Mouse (Mus musculus): ENCODE results near the gene Olfr1394. TPM values are rescaled to one million over a fixed set of nuclear protein-coding genes. Genes with fewer than 3 reads are reported as not detected.
"Not testable (repeated sequence)": the region's sequence is repeated elsewhere in the genome, so short reads cannot be mapped to it uniquely, and the experiment has no call there.

Gene Olfr1394
- polyA plus RNA-seq, 1 experiment from 2014 or later, result not detected

- Histone ChIP-seq H3K36me3 (ENCODE audit: inconsistent target) (no peaks in the 10 kb centered on the region), H3K4me3 (ENCODE audit: inconsistent target) (no peak overlapping the region), H3K79me2 (ENCODE audit: inconsistent target) (no peaks in the 10 kb centered on the region), H3K27ac (no peak overlapping the region)
- WGBS (ENCODE audit: missing documents), result 15% methylated on average over 4 of the region's 4 CpGs
These were observed 16.4 kb downstream of the Olfr1394 start for GRCm38 (mm10) chr11:49170576-49170975.

DNA sequence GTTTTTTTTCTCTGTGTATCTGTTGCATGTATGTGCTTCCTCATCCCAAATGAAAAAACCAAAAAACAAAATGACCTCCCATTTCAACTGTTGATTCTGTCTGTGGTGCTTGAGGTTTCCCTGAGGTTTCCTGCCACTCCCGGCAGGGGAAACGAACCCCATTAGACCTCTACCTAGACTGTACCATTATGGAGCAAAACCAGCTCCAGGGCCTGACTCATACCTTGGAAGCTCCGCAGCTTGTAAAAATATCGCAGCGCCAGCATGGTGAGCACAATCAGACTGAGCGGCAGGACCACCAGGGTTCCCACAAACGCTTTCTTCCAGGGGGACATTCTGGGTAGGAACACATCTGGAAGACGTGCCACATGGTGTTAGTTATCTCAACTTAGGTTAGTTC lies 21.2 kb downstream of the Olfr1394 start:
- Histone ChIP-seq H3K4me3 (ENCODE audit: inconsistent target) (no peak overlapping the region), H3K36me3 (ENCODE audit: inconsistent target) (no peaks in the 10 kb centered on the region), H3K79me2 (ENCODE audit: inconsistent target) (no peaks in the 10 kb centered on the region), H3K27ac (no peak overlapping the region)
- 10% methylated on average over 8 of the region's 8 CpGs for WGBS (ENCODE audit: missing documents)

GRCm38 (mm10) chr11:49176047-49176779 lies 22.0 kb downstream of the Olfr1394 start:
- not testable (repeated sequence) for H3K4me3 ChIP-seq (ENCODE audit: inconsistent target); H3K79me2 ChIP-seq (ENCODE audit: inconsistent target); H3K27ac ChIP-seq; H3K36me3 ChIP-seq (ENCODE audit: inconsistent target)
- WGBS (ENCODE audit: missing documents), result 90% methylated on average over 4 of the region's 4 CpGs

DNA sequence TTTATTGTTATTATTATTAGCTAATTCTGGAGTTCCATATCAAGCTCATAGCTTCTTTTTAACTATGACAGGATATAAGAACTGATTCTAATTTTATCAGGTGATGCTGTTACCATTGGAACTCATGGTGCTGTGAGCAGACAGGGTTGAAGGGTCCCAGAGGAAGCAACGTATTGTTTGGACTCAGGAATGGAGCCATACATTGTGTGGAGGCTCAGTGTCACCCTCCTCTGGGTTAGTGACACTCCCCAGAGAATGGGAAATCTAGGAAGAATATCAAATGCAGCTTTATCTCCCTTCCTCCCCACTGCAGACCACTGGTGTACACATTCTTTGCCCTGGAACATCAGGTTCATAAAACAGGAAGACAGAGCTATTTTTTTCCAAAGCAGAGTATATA lies 29.0 kb downstream of the Olfr1394 start:
- no peak overlapping the region for H3K4me3 ChIP-seq (ENCODE audit: inconsistent target)
- no peaks in the 10 kb centered on the region for H3K79me2 ChIP-seq (ENCODE audit: inconsistent target)
- H3K27ac ChIP-seq, result no peak overlapping the region
- WGBS (ENCODE audit: missing documents), result 89% methylated on average over 1 of the region's 1 CpGs
- no peaks in the 10 kb centered on the region for H3K36me3 ChIP-seq (ENCODE audit: inconsistent target)

DNA sequence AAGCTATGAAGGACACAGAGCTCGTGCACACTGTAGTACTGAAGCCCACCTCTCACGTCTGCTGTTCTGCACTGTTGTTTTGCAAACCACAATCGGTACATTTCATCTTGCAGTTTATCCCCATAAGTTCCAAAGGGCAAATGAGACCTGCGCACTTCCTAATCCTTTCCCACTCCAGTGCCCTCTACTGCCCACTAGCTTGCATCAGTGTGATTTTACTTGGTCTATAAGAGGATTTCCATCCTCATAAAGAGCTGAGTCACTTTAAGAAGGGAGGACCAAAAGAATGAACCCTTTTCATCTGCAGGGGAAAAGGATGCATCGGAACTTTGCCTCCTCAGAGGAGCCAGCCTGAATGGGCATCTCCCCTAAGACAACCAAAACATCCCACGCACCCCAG lies 32.3 kb downstream of the Olfr1394 start:
- no peak overlapping the region for H3K4me3 ChIP-seq (ENCODE audit: inconsistent target)
- H3K27ac ChIP-seq, result no peak overlapping the region
- H3K36me3 ChIP-seq (ENCODE audit: inconsistent target), result no peaks in the 10 kb centered on the region
- no peaks in the 10 kb centered on the region for H3K79me2 ChIP-seq (ENCODE audit: inconsistent target)
- WGBS (ENCODE audit: missing documents), result 80% methylated on average over 6 of the region's 6 CpGs

DNA sequence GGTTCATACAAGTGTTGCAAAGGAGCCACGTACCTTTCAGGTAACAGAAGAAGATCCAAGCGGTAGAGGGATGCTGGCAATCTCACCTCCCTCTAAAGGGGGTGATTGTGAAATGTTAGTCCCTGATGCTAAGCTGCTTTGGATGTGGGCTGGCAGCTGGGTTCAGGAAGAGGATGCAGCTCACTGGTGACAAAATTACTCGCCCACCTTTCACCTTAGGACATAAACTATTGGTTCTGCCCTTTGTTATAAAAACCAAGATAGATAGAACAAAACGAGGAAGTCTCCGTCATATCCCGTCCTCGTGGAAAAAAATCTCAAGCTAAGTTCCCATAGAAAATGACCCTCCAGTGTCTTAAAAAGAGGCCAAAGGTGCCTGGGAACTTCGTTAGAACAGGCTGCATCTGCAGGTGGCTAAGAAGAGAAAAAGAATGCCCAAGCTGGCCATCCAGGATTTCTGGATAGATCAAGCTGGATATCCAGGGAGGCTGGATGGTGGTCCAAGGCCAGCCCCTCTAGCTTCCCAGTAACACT lies 32.8 kb downstream of the Olfr1394 start, which contains the start of gene Btnl9:
TSS of gene Btnl9 (minus strand) at position 205 of the 534 bp plus-strand sequence.
- no peak within 1 kb of the TSS for H3K4me3 ChIP-seq (ENCODE audit: inconsistent target)
- no peak within 1 kb of the TSS for H3K27ac ChIP-seq
- H3K36me3 ChIP-seq (ENCODE audit: inconsistent target), result no peaks in the 10 kb centered on the region
- 61% methylated on average over 7 of the region's 8 CpGs for WGBS (ENCODE audit: missing documents)
- H3K79me2 ChIP-seq (ENCODE audit: inconsistent target), result no peaks in the 10 kb centered on the region

DNA sequence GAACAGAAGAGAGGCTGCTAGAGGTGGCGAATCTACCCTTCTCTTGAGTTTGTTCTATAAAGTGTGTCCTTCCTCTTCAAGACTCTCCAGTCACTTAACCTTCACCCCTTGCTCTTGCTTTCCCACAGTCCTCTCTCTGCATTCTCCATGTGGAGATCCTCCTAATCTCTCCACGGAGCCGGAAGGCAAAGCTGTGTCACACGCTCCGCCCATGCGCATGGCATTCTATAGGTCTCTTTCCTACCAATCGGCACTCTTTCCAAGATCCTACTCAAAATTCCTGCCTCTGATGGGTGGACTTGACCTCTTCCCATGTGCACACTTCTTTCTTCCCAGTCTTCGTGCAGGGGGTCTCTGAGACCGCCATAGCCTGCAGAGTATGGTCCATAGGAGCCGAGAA lies 33.5 kb downstream of the Olfr1394 start:
- H3K36me3 ChIP-seq (ENCODE audit: inconsistent target), result no peaks in the 10 kb centered on the region
- WGBS (ENCODE audit: missing documents), result 97% methylated on average over 10 of the region's 10 CpGs

DNA sequence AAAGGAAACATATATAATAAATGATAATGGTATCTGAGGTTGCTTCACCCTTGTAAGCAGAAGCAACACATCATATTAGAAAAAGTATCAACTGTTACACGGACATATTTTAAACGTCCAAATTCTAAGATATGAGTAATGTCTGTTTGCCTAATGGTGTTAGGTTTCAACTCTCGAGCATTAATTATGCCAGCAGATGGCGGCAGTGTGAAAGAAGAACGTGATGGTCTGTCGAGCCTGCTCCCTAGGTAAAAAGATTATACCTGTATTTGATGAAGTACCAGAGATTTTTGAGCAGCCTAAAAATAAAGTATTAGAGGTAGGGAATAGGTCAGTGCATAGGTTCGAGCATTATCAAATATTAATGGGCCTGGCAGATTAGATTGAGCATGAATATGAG lies 35.6 kb downstream of the Olfr1394 start:
- whole genome bisulfite sequencing (ENCODE audit: missing documents), result under 1% methylated on average over 6 of the region's 7 CpGs
- Histone ChIP-seq H3K36me3 (ENCODE audit: inconsistent target) (no peaks in the 10 kb centered on the region), H3K79me2 (ENCODE audit: inconsistent target) (no peaks in the 10 kb centered on the region), H3K27ac (no peak overlapping the region), H3K4me3 (ENCODE audit: inconsistent target) (no peak overlapping the region)

More for the DNA sequence above, 33.5 kb downstream of the Olfr1394 start:
- Histone ChIP-seq H3K27ac (no peak overlapping the region), H3K4me3 (ENCODE audit: inconsistent target) (no peak overlapping the region), H3K79me2 (ENCODE audit: inconsistent target) (no peaks in the 10 kb centered on the region)

DNA sequence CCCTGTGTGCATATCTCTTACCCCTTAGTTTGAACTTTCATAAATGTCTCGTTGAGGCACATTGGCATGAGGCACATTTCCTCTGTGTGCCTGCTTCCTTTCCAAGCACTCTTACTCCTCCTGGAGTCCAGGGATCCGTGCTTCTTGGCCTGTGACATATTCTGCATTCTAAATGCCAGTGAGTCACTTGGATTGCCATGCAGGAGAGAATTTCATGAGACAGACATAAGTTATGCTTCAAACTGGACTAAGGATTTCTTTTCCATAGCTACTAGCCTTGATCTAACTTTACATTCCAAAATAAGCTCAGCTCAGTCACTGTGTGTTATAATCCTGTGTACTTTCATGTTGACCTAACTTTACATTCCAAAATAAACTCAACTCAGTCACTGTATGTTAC lies 36.9 kb downstream of the Olfr1394 start:
- Histone ChIP-seq H3K27ac (no peak overlapping the region), H3K36me3 (ENCODE audit: inconsistent target) (no peaks in the 10 kb centered on the region), H3K4me3 (ENCODE audit: inconsistent target) (no peak overlapping the region), H3K79me2 (ENCODE audit: inconsistent target) (no peaks in the 10 kb centered on the region)
- WGBS (ENCODE audit: missing documents), result 69% methylated on average over 2 of the region's 2 CpGs

DNA sequence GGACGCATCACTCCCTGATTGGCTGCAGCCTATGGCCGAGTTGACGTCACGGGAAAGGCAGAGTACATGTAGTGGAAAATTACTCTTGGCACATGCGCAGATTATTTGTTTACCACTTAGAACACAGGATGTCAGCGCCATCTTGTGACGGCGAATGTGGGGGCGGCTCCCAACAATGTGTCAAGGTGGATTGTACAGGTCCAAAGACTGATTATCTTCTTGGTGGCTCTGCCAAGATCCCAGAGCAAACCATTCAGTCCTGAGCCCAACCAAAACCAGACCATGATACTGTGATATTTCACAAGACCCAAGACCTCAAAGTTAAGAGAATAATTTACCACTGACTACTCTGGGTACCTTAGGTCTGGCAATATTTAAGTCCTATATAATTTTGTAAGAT lies 40.6 kb downstream of the Olfr1394 start:
- no CpG with 5 or more reads among the region's 9 CpGs for WGBS (ENCODE audit: missing documents)
- not testable (repeated sequence) for H3K36me3 ChIP-seq (ENCODE audit: inconsistent target); H3K4me3 ChIP-seq (ENCODE audit: inconsistent target); H3K79me2 ChIP-seq (ENCODE audit: inconsistent target); H3K27ac ChIP-seq

GRCm38 (mm10) chr11:49195819-49196322 lies 41.7 kb downstream of the Olfr1394 start:
- WGBS (ENCODE audit: missing documents), result 44% methylated on average over 7 of the region's 7 CpGs
- H3K4me3 ChIP-seq (ENCODE audit: inconsistent target), result no peak overlapping the region
- H3K27ac ChIP-seq, result no peak overlapping the region

DNA sequence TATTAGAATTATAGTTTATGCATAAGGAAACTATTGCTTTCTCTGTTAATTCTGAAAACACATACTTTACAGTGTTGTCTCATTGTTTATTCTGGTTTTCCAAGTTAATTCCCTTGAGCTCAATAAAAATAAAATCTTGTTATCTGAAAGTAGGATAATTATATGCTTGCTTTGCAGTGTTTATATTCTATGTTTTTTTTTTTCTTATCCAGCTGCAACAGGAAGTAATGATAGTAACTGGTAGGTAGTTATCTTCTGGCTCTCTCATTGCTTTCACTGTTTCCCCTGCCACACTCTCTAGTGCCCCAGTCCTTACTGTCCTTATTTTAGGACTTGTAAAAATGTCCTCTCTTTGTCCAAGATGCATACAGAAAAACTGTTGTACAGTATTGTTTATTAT lies 46.5 kb downstream of the Olfr1394 start:
- Histone ChIP-seq H3K79me2 (ENCODE audit: inconsistent target) (peaks cover 38% of the 10 kb centered on the region), H3K36me3 (ENCODE audit: inconsistent target) (no peaks in the 10 kb centered on the region), H3K27ac (peak overlapping the region; percentile 99), H3K4me3 (ENCODE audit: inconsistent target) (no peak overlapping the region)

More at GRCm38 (mm10) chr11:49195819-49196322, 41.7 kb downstream of the Olfr1394 start:
- Histone ChIP-seq H3K79me2 (ENCODE audit: inconsistent target) (peaks cover 8% of the 10 kb centered on the region; the same call in 1 of the 2 replicates), H3K36me3 (ENCODE audit: inconsistent target) (no peaks in the 10 kb centered on the region)

- peak overlapping the region; percentile 99 for H3K27ac ChIP-seq
- H3K4me3 ChIP-seq (ENCODE audit: inconsistent target), result no peak overlapping the region
These were observed 47.0 kb downstream of the Olfr1394 start for GRCm38 (mm10) chr11:49201142-49201541.

DNA sequence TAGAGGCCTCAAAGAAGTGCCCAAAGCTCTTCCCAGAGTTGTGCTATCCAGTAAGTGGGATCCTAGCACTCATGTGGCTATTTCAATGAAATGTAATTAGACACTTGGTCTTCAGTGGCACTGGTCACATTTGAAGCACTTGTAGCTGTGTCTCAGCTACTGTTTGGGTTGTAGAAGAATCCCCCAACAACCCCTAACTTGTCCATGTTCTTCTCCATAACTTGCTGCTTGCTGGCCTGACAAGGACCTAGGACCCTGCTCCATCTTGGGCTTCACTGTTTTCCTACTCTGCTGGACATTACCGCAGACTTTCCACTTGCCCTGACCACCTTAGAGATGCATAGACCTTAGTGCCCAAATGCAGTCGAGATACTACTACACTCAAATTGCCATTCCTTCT lies 47.9 kb downstream of the Olfr1394 start:
- 56% methylated on average over 2 of the region's 2 CpGs for WGBS (ENCODE audit: missing documents)
- Histone ChIP-seq H3K4me3 (ENCODE audit: inconsistent target) (peak overlapping the region; percentile 91), H3K27ac (peak overlapping the region; percentile 99), H3K79me2 (ENCODE audit: inconsistent target) (peaks cover 52% of the 10 kb centered on the region), H3K36me3 (ENCODE audit: inconsistent target) (no peaks in the 10 kb centered on the region)

More at GRCm38 (mm10) chr11:49201142-49201541, 47.0 kb downstream of the Olfr1394 start:
- peaks cover 43% of the 10 kb centered on the region for H3K79me2 ChIP-seq (ENCODE audit: inconsistent target)
- H3K36me3 ChIP-seq (ENCODE audit: inconsistent target), result no peaks in the 10 kb centered on the region

DNA sequence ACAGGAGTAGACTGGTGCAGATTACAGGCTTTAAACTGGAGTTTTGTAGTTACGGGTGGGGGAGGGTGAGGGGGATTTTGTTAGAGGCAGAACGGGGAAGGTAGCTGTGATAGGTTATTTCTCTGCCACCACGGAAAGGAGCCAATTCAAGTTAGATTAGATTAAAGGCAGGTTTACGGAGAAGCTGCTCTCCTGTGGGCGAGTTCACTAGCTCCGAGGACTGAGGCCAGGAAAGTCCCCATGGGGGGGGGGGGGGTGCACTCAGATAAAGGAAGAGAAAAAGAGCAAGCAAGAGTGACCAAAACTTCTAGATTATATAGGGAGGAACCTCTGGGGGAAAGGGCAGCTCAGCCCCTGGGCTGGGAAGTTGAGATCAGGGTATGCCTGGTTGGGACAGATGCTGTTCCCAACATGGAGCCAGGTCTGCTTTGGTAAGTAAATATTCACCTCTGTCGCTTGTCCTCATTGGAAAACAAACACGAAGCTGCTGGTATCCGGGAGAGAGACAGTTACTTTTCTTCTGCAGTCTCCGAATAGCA lies 48.4 kb downstream of the Olfr1394 start:
- Histone ChIP-seq H3K27ac (peak overlapping the region; percentile 99), H3K4me3 (ENCODE audit: inconsistent target) (peak overlapping the region; percentile 91), H3K79me2 (ENCODE audit: inconsistent target) (peaks cover 57% of the 10 kb centered on the region), H3K36me3 (ENCODE audit: inconsistent target) (no peaks in the 10 kb centered on the region)
- WGBS (ENCODE audit: missing documents), result 3% methylated on average over 10 of the region's 10 CpGs
